Mouse (Mus musculus) B cell, adult 62 days (primary cell): ENCODE results near the gene Tespa1. TPM values are rescaled to one million over a fixed set of nuclear protein-coding genes. Genes with fewer than 3 reads are reported as not detected.

Source experiments
- total RNA-seq: library from RNA; stranded (reverse); gene quantifications from 4 replicates; pipeline ENCODE4 v1.2.4, GENCODE M21; 2023

Gene Tespa1
- total RNA-seq, result 65.3 to 76.4 TPM (median 71.7 TPM) in 4 replicates

DNA sequence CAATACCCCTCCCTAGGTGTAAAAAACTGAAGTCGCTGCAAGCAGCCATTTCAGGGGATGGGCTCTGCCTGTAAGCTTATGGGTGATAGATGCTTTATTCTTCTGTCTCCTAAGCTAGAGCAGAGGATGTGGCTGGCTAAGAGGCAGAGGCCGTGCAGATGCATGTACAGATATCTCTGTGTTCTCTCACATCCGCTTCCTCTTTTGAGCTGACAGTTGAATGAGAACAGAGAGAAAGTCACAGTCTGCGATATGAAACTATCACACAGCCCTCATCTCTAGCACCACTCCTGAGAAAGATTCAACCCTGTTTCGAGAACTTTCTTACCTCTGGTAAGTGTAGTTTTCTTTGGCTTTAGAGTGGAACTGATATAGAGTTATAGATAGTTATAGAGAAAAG is at the start of gene Tespa1:
Gene Tespa1, plus strand, starts transcription at position 234 of the 400 bp plus-strand sequence.

DNA sequence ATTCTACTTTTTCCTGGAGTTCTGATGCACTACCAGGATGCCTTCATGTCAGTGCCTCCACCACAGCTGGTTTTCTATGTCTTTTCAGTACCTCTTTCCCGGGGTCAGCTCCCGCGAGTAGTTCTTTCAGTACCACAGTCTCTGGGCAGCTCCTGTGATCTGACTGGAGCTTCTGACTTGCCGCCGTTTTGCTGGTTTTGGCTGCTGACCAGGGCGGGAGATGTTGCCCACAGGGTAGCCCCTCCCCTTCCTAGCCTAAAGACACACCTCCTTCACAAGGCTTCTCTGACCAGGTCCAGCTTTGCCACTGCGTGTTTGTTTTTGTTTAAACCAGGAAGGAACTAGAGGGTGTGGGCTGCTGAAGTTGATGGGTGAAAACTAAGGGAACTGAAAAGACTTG is 42.6 kb upstream of the Tespa1 start, which contains the start of gene Neurod4:
Gene Neurod4, minus strand, starts transcription at position 175 of the 400 bp plus-strand sequence.

DNA sequence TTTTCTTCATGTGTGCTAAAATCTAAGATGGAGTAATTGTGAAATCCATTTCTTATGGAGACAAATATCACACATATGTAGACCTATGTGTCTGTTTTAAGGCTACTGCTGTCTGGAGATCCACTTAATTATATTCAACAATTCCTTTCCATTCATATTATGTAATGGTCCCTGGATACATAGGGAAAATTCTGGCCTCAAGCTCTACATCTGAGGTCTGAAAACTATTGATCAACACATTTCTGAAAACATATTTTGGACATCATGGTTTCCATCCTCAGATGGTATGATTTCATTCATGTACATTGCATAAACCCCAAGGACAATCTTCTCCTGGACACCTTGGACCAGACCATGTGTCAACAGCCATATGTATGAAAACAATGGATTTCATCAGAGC is 71.6 kb downstream of the Tespa1 start, which contains the start of gene Vmn2r84:
Gene Vmn2r84, minus strand, starts transcription at position 101 of the 400 bp plus-strand sequence.

Other genes starting within 250 kb of the Tespa1 start
- not detected in 4 replicates for gene Olfr823, start 207.5 kb upstream of the Tespa1 start, total RNA-seq
- gene Olfr824, start 192.9 kb upstream of the Tespa1 start, total RNA-seq, result not detected in 4 replicates
- not detected in 4 replicates for gene Olfr825, start 156.1 kb upstream of the Tespa1 start, total RNA-seq
- gene Olfr826, start 138.7 kb upstream of the Tespa1 start, total RNA-seq, result not detected in 4 replicates
- not detected in 4 replicates for gene Olfr827, start 108.5 kb upstream of the Tespa1 start, total RNA-seq
- gene Neurod4, start 42.6 kb upstream of the Tespa1 start, total RNA-seq, result 0.16 TPM in 1 of 4 replicates, not detected in the others
- gene Vmn2r84, start 71.5 kb downstream of the Tespa1 start, total RNA-seq, result not detected in 4 replicates
- not detected in 4 replicates for gene Vmn2r85, start 106.8 kb downstream of the Tespa1 start, total RNA-seq
- gene Vmn2r86, start 133.2 kb downstream of the Tespa1 start, total RNA-seq, result not detected in 4 replicates
- not detected in 4 replicates for gene Vmn2r87, start 174.5 kb downstream of the Tespa1 start, total RNA-seq